Mouse (Mus musculus) heart, embryonic 10.5 days (tissue): ENCODE measurements at regions not wholly inside any gene's neighbourhood (a gene's known extent, or its start where the extent isn't known, plus 50 kb on each side); places are given as distances from the start of the nearest gene placed in this dataset.

Experiments used
- DNase-seq: peaks from one replicate; pipeline ENCODE4 v3.0.0-alpha.2; 2017; ENCODE audit warnings: low spot score
- H3K27ac ChIP-seq: fragments of 300-500 bp; sonication (generic); 2 replicates; pipeline ENCODE4 v1.5.1; 2016; ENCODE audit warnings: mild to moderate bottlenecking
- H3K27me3 ChIP-seq: fragments of 300-500 bp; sonication (generic); 2 replicates; pipeline ENCODE4 v1.6.1; 2016; ENCODE audit warnings: mild to moderate bottlenecking; ENCODE audit not compliant: poor library complexity, insufficient read depth, severe bottlenecking
- H3K36me3 ChIP-seq: fragments of 300-500 bp; sonication (generic); 2 replicates; pipeline ENCODE4 v1.6.1; 2016; ENCODE audit warnings: mild to moderate bottlenecking, moderate library complexity
- H3K4me1 ChIP-seq: fragments of 300-500 bp; sonication (generic); 2 replicates; pipeline ENCODE4 v1.6.1; 2016; ENCODE audit warnings: mild to moderate bottlenecking
- H3K4me3 ChIP-seq: fragments of 300-500 bp; sonication (generic); 2 replicates; pipeline ENCODE4 v1.5.1; 2016; ENCODE audit warnings: mild to moderate bottlenecking, moderate library complexity
- H3K9me3 ChIP-seq: fragments of 300-500 bp; sonication (generic); 2 replicates; pipeline ENCODE4 v1.6.1; 2016; ENCODE audit warnings: mild to moderate bottlenecking, moderate library complexity
- WGBS: fragments of 180-500 bp; shearing (Covaris S2); methylation state at CpG from one replicate; pipeline ENCODE4 v1.1.7; 2016; 5-methylcytosine and 5-hydroxymethylcytosine counted together

- Histone ChIP-seq H3K4me3 (no peak overlapping the region), H3K4me1 (no peaks in the 10 kb centered on the region), H3K9me3 (no peaks in the 10 kb centered on the region), H3K36me3 (no peaks in the 10 kb centered on the region), H3K27me3 (no peaks in the 10 kb centered on the region), H3K27ac (no peak overlapping the region)
- 49% methylated on average over 3 of the region's 3 CpGs for WGBS
- DNase-seq, result no peak
These were observed 236.5 kb upstream of the Adamts5 start for GRCm38 (mm10) chr16:86138171-86138570.

GRCm38 (mm10) chr16:86136169-86136568 is 234.5 kb upstream of the Adamts5 start:
- Histone ChIP-seq H3K27ac (no peak overlapping the region), H3K27me3 (no peaks in the 10 kb centered on the region), H3K4me1 (no peaks in the 10 kb centered on the region), H3K36me3 (no peaks in the 10 kb centered on the region), H3K4me3 (no peak overlapping the region), H3K9me3 (no peaks in the 10 kb centered on the region)
- no peak for DNase-seq
- WGBS, result 59% methylated on average over 3 of the region's 3 CpGs

- H3K27me3 ChIP-seq, result no peaks in the 10 kb centered on the region
- H3K36me3 ChIP-seq, result no peaks in the 10 kb centered on the region
- WGBS, result 79% methylated on average over 4 of the region's 4 CpGs
- no peak overlapping the region for H3K4me3 ChIP-seq
- DNase-seq, result no peak
- H3K27ac ChIP-seq, result no peak overlapping the region
- no peaks in the 10 kb centered on the region for H3K9me3 ChIP-seq
- H3K4me1 ChIP-seq, result no peaks in the 10 kb centered on the region
These were observed 225.8 kb upstream of the Adamts5 start for GRCm38 (mm10) chr16:86127391-86127790.

GRCm38 (mm10) chr16:86124182-86124581 is 222.6 kb upstream of the Adamts5 start:
- H3K36me3 ChIP-seq, result no peaks in the 10 kb centered on the region
- no peaks in the 10 kb centered on the region for H3K4me1 ChIP-seq
- H3K27ac ChIP-seq, result no peak overlapping the region
- no peaks in the 10 kb centered on the region for H3K27me3 ChIP-seq
- no peak overlapping the region for H3K4me3 ChIP-seq
- H3K9me3 ChIP-seq, result no peaks in the 10 kb centered on the region
- WGBS, result 83% methylated on average over 1 of the region's 1 CpGs
- DNase-seq, result no peak

- 50% methylated on average over 1 of the region's 1 CpGs for WGBS
- no peak for DNase-seq
- Histone ChIP-seq H3K27me3 (no peaks in the 10 kb centered on the region), H3K36me3 (no peaks in the 10 kb centered on the region), H3K4me1 (no peaks in the 10 kb centered on the region), H3K4me3 (no peak overlapping the region), H3K9me3 (no peaks in the 10 kb centered on the region), H3K27ac (no peak overlapping the region)
These were observed 221.3 kb upstream of the Adamts5 start for GRCm38 (mm10) chr16:86122936-86123335.

GRCm38 (mm10) chr16:86117959-86118358 is 216.3 kb upstream of the Adamts5 start:
- Histone ChIP-seq H3K9me3 (no peaks in the 10 kb centered on the region), H3K27me3 (no peaks in the 10 kb centered on the region), H3K36me3 (no peaks in the 10 kb centered on the region), H3K27ac (no peak overlapping the region), H3K4me3 (no peak overlapping the region), H3K4me1 (no peaks in the 10 kb centered on the region)
- no peak for DNase-seq

- no peak for DNase-seq
- no peak overlapping the region for H3K27ac ChIP-seq
- H3K4me1 ChIP-seq, result no peaks in the 10 kb centered on the region
- H3K27me3 ChIP-seq, result no peaks in the 10 kb centered on the region
- no peaks in the 10 kb centered on the region for H3K9me3 ChIP-seq
- H3K4me3 ChIP-seq, result no peak overlapping the region
- no peaks in the 10 kb centered on the region for H3K36me3 ChIP-seq
- 72% methylated on average over 2 of the region's 2 CpGs for WGBS
These were observed 214.2 kb upstream of the Adamts5 start for GRCm38 (mm10) chr16:86115587-86116376.

GRCm38 (mm10) chr16:86094461-86094860 is 192.8 kb upstream of the Adamts5 start:
- H3K9me3 ChIP-seq, result peaks cover 3% of the 10 kb centered on the region; the same call in 1 of the 2 replicates
- H3K27me3 ChIP-seq, result no peaks in the 10 kb centered on the region
- no peaks in the 10 kb centered on the region for H3K36me3 ChIP-seq
- no peak overlapping the region for H3K27ac ChIP-seq
- H3K4me1 ChIP-seq, result no peaks in the 10 kb centered on the region
- WGBS, result 76% methylated on average over 2 of the region's 2 CpGs
- H3K4me3 ChIP-seq, result no peak overlapping the region
- DNase-seq, result no peak

GRCm38 (mm10) chr16:86090175-86090574 is 188.5 kb upstream of the Adamts5 start:
- Histone ChIP-seq H3K36me3 (no peaks in the 10 kb centered on the region), H3K4me1 (no peaks in the 10 kb centered on the region), H3K27ac (no peak overlapping the region), H3K27me3 (no peaks in the 10 kb centered on the region), H3K4me3 (no peak overlapping the region), H3K9me3 (no peaks in the 10 kb centered on the region)
- 89% methylated on average over 6 of the region's 6 CpGs for WGBS
- DNase-seq, result no peak

GRCm38 (mm10) chr16:86087421-86087820 is 185.8 kb upstream of the Adamts5 start:
- no peaks in the 10 kb centered on the region for H3K36me3 ChIP-seq
- no peak overlapping the region for H3K4me3 ChIP-seq
- no peak overlapping the region for H3K27ac ChIP-seq
- DNase-seq, result no peak
- no peaks in the 10 kb centered on the region for H3K9me3 ChIP-seq
- no peaks in the 10 kb centered on the region for H3K4me1 ChIP-seq
- WGBS, result 76% methylated on average over 3 of the region's 3 CpGs
- no peaks in the 10 kb centered on the region for H3K27me3 ChIP-seq

GRCm38 (mm10) chr16:86067628-86068364 is 166.2 kb upstream of the Adamts5 start:
- DNase-seq, result no peak
- Histone ChIP-seq H3K27ac (no peak overlapping the region), H3K4me3 (no peak overlapping the region), H3K27me3 (no peaks in the 10 kb centered on the region), H3K36me3 (no peaks in the 10 kb centered on the region), H3K9me3 (no peaks in the 10 kb centered on the region), H3K4me1 (no peaks in the 10 kb centered on the region)
- WGBS, result 70% methylated on average over 3 of the region's 3 CpGs

GRCm38 (mm10) chr16:86060087-86060486 is 158.5 kb upstream of the Adamts5 start:
- Histone ChIP-seq H3K36me3 (no peaks in the 10 kb centered on the region), H3K4me3 (no peak overlapping the region), H3K4me1 (no peaks in the 10 kb centered on the region), H3K27me3 (no peaks in the 10 kb centered on the region), H3K9me3 (no peaks in the 10 kb centered on the region), H3K27ac (no peak overlapping the region)
- no peak for DNase-seq
- 68% methylated on average over 5 of the region's 5 CpGs for WGBS

- Histone ChIP-seq H3K9me3 (no peaks in the 10 kb centered on the region), H3K27ac (no peak overlapping the region), H3K36me3 (no peaks in the 10 kb centered on the region), H3K4me3 (no peak overlapping the region), H3K27me3 (no peaks in the 10 kb centered on the region), H3K4me1 (no peaks in the 10 kb centered on the region)
- DNase-seq, result no peak
- 85% methylated on average over 2 of the region's 2 CpGs for WGBS
These were observed 143.1 kb upstream of the Adamts5 start for GRCm38 (mm10) chr16:86044695-86045094.
